Mouse (Mus musculus): ENCODE measurements at regions not wholly inside any gene's neighbourhood (a gene's known extent, or its start where the extent isn't known, plus 50 kb on each side); places are given as distances from the start of the nearest gene placed in this dataset.
"Not testable (repeated sequence)": the region's sequence is repeated elsewhere in the genome, so short reads cannot be mapped to it uniquely, and the experiment has no call there.

DNA sequence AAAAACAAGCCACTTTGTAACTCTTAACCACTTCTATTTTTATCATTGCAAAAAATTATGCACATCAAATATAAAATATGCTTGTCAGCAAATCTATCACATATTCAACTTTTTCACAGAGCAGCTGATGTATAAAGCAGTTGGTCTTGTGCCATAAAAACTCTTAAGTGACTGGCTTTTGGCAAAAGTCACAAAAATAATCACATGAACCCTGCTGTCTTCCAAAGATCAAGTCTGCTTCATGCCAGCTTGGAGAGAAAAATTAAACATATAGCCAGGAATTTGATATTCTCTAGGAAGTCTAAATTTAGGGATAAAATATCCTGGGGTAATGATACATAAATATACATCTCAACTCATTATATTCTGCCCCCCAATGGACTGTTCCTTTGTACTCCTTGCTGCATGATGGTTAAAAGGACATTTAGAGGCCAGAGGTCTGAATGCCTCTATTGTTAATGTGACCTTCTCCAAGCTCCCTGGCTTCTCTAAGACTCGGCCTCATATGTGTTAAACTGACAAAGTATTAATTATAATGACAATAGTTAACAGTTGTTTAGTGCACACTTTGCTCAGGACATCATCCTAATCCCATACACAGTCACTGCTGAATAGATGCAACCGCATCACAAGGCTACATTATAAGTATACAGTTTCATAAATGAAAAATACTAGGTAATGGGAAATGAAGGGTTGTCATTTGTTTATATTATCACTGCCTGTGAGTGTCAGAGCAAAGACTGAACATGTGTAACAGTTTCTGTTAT, 422.9 kb upstream of the Hs3st1 start:
- in situ Hi-C loops (cut with MboI), result no loop called here

DNA sequence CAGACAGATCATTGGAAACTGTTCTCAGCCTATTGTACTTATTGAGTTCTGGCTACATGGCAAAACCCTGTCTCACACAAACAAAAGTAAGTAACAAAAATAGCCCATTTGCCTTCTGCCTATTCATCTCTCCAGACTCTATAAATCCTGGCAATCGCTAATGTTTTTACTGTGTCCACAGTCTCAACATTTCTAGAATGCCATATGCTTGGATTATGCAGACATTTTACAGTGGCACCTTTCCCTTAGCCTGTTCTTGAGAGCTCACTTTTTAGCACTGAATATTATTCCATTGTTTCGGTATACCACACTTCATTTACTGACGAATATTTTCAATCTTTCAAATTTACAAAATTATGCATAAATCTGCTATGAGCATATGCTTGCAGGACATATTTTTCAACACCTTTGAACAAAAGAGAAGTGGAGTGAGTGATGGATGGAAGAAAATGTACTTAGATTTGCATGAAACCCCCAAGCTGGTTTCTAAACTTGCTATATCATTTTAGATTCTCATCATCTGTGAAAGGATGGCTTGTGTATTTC, 381.5 kb upstream of the Hs3st1 start:
- in situ Hi-C loops (cut with MboI), result no loop called here

DNA sequence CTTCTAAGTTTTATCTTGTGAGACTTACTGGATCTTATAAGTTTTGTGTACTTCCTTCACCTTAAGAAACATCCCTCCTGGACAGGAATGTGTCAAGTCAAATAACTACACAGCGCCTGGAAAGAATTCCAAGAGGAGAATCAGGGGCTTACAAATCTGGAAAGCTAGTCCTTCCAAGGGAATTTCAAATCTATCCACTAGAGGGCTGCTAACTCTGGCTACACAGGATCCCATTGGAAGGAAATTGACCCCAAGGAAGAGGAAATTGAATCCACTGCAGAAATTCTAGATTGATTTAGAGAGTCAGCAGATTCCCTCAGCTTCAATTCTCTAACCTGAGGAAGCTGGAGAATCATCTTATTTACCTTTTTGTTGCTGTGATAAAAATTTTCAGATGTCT, 369.1 kb upstream of the Hs3st1 start:
- in situ Hi-C loops (cut with MboI), result no loop called here

DNA sequence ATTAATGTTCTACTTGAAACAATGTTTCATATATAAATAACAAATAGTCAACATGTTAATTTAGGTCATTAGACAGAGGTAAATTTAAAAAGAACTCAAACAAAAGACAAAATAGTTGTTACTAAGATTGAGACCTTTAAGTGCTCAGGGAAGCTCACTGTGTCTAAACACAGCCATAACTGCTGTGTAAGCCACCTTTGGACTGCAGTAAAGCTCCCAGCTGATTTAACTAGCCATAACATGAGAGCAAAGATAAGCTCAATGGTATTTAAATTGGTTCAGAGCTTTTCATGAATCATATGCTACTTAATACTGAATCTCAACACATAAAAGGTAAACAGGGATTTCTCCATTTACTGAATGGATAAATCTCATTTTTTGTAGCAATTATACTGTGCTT, 361.6 kb upstream of the Hs3st1 start:
- in situ Hi-C loops (cut with MboI), result no loop called here

DNA sequence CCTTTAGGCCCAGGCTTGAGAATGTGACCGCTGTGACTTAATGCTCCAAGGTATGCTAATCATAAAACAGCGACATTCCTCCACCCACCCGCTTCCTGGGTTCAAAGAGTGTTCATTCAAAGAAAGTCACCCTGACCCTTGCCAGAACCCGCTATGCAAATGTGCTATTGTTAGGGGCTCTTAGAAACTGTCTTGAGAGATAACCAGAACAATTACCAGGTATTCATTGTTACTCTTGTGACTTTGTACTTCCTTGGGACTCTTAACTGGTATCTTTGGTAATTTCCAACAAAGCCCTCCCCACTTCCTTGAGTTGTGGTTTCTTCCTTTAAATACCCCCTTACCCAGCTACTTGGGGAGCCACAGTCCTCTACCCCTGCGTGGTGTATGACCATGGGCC, 334.3 kb upstream of the Hs3st1 start:
- in situ Hi-C loops (cut with MboI), result not testable (repeated sequence)

DNA sequence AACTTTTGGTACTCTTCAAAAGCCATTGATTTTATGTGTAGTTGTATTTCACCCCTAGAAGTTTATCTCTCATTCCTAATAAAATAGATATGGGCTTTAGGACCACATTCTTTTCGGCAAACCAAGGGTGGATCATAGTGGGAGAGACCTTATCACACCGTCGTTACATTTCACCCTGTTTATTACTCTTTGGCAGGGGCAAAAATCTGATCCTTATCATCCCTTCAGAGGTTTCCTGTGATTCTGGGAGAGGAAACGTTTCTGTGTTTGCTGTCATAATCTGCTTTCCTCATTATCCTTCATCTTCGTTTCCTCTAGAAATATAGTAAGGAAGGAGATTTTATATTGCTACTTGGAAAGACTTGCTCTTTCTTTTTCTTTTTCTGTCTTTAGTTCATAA, 290.0 kb upstream of the Hs3st1 start:
- in situ Hi-C loops (cut with MboI), result no loop called here

DNA sequence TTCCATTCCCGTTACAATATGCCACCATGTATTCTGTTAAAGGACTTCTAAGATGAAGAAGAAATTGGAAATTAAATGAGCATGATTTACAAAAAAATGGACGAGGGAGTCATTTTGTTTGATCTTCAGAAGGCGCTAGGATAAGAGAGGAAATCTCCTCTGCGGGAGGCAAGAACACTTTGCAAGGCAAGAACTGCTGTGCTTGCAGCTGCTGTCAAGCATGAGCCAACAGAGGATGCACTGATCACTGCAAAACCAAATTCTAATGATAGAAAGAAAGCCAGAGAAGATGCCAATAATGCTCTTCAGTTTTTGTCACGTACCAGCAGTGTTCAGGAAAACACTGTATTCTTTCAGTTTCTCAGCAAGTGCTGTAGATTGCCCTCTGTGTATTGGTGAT, 279.2 kb upstream of the Hs3st1 start:
- in situ Hi-C loops (cut with MboI), result no loop called here

DNA sequence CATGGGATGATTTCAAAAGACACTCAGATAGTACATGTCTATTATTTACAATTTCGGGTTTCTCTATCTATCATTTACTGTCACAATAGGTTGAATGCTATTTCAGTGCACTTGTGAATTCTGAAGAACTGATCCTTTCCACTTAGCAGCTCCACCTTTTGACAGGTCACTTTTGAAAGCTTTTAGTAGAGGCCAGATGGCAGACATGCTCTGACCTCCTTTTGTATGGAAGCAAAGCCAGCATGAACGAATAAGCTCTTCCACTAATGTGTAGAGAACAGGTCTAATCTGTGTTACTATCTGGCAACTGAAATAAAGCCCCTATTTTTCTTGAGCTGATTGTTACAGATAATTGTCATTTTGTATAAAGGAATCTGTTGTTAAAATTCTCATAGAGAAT, 278.4 kb upstream of the Hs3st1 start:
- in situ Hi-C loops (cut with MboI), result no loop called here

DNA sequence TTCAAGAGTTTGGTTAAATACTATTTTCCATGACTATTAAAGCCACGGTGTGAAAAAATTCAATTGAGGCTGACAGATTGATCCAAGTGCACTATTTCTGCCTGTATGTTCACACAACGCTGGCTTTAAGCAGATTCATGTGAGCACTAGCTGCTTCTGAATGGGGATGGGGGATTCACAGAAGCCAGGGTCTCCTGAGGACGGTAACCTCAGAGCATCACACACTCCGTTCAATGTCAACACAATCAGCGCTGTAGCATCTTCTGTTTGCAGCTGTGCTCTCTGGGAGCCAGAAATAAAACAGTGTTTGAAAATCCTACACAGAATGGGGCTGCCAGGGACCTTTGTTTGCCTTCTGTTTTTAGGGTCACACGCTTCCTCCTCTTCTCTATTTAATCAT, 275.0 kb upstream of the Hs3st1 start:
- in situ Hi-C loops (cut with MboI), result no loop called here

DNA sequence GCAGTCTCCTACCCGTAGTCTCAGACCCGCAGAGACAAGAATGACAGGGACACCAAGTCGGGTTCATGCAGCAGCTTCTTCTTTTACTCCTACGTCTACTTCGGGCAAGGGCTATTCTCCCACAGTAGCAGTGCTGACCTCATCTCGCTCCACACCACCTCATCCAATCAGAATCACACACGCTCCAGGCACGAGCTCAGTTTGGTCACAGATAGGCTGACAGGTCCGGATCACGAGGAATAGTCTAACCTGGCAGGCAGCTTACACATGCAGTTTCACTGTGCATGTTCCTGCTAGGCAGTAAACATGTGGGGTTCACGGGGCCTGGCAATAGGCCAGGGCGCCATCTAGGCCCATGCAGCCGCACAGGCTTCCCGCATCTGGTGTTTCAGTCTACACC, 260.7 kb upstream of the Hs3st1 start:
- in situ Hi-C loops (cut with MboI), result no loop called here

DNA sequence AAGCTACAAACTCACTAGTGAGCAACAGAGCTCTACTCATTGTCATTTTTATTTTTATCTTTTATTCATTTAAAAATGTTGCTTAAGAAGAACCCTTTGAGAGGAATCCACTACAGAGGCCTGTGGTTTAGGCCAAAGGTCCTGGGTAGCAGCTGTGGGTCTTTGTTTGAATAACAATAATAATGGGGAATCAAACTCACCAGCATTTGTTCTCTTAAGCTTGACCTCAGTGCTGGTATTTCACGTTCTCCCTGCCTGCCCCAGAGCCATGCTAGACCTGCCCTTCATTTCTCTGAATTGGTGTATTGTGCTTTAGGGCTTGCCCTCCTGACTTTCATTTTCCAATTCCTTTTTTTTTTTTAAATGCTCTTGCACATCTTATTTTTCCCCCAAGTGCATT, 232.8 kb upstream of the Hs3st1 start:
- in situ Hi-C loops (cut with MboI), result no loop called here

DNA sequence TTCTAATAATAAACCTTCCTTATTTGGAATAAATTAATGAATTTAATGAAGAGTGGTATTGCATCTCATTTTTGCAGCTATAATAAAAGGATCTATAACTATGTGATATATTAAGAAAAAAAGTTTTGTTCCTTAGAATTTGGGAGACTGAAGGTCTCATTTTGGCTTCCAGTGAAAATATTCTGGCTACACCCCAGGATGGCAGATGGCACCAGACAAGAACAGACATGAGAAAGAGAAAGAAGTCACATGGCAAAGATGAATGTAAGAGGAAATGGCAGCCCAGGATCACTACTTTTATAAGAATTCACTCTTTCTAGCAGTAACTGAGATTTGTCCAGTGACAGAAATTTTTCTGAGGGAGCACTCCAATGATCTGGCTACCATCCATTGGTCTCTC, 209.1 kb upstream of the Hs3st1 start:
- in situ Hi-C loops (cut with MboI), result loop anchor here (25.0 kb wide), 1 partner anchor 1177 kb away; no protein-coding TSS in a partner anchor

DNA sequence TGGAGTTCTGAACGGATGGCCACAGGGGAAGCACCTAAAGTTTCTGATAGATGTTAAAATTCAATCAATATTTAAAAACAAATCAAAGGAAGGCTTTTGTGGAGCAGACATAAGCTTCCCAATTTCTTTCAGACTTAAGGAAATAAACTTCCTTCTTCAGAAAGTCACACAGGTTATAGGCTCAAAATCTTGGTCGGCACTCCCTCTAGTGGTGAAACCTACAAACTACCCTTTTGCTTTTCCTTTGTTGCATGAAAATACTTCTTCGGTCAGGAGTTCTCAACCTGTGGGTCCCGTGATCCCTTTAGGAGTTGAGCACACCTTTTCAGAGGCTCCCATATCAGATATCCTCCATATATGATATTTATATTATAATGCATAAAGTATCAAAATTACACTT, 205.7 kb upstream of the Hs3st1 start:
- in situ Hi-C loops (cut with MboI), result loop anchor here (25.0 kb wide), 1 partner anchor 1174 kb away; no protein-coding TSS in a partner anchor

DNA sequence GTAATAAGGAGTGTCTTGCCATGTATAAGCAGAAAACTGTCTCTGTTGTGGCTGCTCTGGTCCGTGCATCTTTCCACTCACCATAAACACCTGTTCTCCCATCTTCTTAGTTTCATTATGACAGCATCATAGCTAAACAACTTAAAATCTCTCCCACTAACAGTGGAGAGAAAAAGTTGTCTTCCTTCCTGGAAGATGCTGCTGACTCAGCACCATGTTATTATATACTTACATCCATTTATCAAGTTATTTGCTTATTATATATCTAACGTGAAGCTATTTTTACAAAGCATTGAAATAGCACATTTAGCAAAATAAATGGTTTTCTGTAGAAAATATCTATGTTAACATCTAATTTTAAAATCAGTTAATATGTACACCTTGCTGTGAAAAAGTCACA, 180.3 kb upstream of the Hs3st1 start:
- in situ Hi-C loops (cut with MboI), result no loop called here

DNA sequence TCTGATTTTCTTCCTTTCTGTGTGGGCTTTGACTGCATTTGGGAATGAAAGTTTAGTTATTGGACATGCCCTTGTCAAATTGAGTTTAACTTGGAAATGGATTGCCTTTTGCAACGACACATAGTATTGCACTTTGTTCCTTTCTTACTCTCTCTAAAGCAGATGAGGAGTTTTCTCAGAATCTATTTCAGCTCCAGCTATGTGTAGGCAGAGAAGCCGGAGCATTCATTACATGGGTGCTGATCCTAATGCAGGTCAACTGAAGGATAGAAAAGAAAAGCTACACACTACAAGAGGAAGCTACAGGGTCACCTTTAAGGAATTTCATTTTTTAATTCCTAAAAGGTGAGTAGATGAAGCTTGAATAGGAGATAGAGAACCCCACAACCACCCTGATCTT, 176.6 kb upstream of the Hs3st1 start:
- in situ Hi-C loops (cut with MboI), result no loop called here

DNA sequence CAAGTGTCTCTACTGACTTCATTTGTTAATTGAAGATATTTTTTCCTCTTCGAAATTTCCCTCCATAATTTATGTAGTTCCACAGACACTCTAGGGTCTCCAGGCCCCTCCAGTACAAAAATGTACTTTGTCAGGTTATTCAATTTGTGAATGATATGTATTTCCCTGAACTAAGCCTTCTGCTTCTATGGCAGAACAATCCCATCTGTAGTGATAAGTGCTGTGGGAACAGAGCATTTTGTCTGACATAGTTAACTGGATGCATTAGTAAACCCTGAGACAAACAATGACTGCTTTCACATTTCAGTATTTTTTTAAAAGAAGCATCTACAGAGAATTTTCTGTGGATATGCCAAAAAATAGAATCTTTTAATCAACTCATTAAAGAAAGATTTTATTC, 154.1 kb upstream of the Hs3st1 start:
- in situ Hi-C loops (cut with MboI), result no loop called here

DNA sequence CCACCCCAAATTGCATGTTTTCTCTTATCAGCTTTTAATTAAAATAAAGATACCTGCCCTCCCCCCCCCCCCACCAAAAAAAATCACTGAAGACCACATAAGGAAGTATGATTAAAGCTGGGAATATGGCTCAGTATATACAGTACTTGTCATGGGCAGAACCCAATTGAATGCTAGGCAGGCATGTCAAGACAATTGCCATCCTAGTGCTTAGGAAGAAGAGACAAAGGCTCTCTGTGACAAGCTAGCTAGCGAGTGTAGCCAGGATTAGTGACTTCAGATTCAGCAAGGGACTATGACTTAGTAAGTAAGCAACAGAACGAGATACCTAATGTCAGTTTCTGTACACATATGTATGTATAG, 116.4 kb upstream of the Hs3st1 start:
- in situ Hi-C loops (cut with MboI), result no loop called here

DNA sequence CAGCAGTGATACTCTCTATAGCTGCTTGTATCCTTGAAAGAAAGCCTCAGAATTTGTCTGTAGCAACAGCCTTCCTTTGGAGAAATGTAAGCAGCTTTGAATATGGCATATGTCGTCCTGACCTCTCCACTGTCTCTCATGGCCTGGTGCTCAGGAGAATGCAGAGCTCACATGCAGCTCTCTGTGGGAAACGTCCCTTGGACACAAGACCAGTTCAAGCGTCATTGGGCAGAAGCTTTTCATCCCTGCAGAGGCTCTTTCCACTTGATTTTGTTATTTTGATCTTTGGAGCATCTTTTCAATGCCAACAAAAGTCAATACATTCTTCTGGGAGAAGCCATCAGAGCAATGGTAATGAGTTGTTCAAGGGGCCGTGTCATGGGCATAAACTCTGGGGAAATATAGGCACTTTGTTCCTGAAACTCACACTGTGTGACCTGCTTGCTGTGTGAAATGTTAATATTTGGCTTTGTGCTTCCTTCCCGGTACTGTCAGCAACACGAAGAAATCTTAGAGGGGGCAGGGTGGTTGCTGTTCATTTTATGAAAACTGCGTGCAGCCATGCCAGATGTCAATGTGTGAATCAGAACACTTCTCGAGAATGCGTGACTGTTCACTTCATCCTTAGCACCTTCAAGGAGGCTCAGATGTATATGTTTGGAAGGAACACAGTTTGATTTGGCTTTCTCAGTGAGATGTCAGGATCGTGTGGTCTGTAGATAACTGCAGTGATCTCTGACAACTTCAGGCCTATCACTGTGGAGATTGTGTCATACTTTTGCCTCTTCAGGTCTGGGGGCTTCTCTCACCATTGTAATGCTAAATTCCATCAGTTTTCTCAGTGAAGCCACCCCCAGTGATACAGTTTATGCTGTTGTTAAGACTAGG, 115.8 kb upstream of the Hs3st1 start:
- in situ Hi-C loops (cut with MboI), result no loop called here

DNA sequence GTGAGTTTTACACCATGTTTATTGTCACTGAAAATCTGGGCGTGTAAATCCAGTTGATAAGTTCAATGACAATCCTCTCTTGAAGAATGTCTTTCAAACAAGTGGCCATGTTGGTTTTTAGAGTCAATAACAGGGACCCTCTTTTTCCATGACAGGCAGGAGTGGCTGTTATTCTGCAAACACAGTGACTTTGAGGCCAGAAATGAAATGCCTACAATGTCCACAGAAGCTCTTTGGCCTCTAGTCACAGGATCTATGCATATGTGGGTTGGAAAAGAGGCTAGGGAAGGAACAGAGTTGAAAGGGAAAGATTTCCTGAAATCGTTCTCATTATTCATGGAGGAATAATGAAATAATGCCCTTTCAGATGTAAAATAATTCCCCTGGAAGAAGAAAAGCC, 101.9 kb upstream of the Hs3st1 start:
- in situ Hi-C loops (cut with MboI), result no loop called here

DNA sequence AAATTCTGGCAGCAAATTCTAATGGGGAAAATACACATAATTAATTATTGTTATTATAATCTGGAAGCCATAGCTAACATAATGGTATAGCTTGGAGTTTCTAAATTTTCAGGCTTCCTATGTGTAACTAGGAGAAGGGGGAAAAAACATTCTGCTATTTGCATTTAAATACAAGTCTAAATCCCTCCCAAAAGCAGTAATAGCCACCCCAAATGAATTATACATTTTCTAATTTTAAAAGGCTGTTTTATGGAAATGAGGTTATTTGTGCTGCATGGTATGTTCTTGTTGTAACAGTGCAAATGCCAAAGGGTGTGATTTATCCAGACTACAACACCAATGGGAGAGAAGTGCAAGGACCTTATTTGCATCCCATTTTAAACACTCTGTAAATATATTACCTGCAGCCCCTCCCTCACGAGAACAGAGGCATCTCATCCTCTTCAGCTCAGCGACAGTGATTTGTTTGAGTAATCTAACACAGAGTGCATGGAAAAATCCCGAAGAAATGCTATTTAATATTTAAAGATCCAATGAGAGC, 101.4 kb upstream of the Hs3st1 start:
- in situ Hi-C loops (cut with MboI), result no loop called here

DNA sequence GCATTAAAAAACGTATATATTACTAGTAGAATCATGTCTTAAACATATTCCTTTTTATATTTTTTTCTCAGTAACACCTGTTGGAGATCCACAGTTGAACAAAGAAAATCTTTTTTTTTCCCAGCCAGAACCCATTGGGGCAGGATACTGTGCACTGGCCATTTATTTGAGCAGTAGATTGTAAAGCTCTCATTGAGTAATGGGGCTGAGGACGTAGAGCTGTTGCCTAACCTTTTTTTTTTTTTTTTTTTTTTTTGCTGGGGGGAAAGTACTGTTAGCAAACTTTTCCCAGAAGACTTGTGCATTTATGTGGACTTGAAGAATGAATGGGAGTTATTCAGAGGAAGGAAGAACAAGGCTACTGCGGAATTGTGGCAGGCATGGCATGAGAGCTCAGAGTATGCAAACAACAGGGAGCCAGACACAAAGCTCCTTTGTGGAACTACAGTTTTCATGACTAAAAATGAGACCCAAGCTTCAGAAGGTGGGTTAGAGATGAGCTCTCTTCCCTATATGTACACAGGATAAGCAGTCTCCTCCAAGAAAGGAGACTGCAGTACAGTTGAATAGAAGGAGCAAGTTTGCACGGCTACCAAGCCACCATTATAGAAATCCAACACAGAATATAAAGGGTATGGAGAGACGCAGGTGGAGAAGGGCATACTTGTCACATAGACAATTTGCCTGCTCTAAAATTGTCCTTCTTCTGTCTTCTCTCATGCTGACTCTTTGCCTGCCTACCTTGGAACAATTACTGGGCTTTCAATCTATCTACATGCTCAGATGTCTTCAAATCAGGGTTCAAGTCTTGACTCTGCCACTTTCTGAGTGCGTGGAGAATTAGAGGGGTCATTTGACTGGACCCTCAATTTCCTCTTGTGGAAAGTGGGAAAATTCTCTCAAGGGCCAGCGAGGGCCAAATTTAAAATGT, 100.7 kb upstream of the Hs3st1 start:
- in situ Hi-C loops (cut with MboI), result no loop called here

DNA sequence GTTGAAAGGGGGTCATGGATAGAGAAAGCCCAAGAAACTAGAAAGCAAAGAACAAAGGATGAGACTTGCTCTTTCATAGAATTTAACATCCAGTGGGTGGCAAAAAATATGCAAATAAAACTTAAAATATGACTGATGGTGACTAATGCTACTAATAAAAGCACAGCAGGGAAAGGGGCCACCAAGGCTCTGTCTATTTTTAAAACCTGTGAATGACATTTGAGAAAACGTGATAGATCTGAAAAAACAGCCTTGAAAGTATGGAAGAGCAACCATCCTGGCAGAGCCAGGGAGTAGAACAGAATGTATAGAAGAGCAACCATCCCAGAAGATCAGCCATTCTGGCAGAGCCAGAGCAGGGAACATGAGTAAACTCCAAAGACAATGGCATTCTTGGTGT, 91.9 kb upstream of the Hs3st1 start:
- in situ Hi-C loops (cut with MboI), result no loop called here

Measured in mature B cell (primary cell).